Mouse (Mus musculus): ENCODE results near the gene Nagpa. TPM values are rescaled to one million over a fixed set of nuclear protein-coding genes. Genes with fewer than 3 reads are reported as not detected.

The Nagpa gene
- polyA plus RNA-seq, 1 experiment = 41.7 TPM

GRCm38 (mm10) chr16:5203200-5203599 lies 612 bp downstream of the Nagpa start:
- Histone ChIP-seq H3K4me1 (ENCODE audit: control insufficient read depth, insufficient read depth, insufficient read length) (peaks cover 3% of the 10 kb centered on the region), H3K27ac (ENCODE audit: insufficient read depth, low read length) (peak overlapping the region; percentile 62), H3K27me3 (ENCODE audit: control insufficient read depth, insufficient read depth, low read length) (no peaks in the 10 kb centered on the region), H3K4me3 (ENCODE audit: extremely low read depth, insufficient read depth, insufficient read length) (peak overlapping the region; percentile 94), H3K36me3 (ENCODE audit: control insufficient read depth, insufficient read depth, low read length) (peaks cover 21% of the 10 kb centered on the region)
- WGBS = under 1% methylated on average over 36 of the region's 36 CpGs
- no peak for TF ChIP-seq CTCF (IDR thresholded peaks at IDR 0.05; ENCODE audit: extremely low read depth, insufficient read depth, insufficient read length, insufficient replicate concordance)
- no peak for TF ChIP-seq POLR2A (IDR thresholded peaks at IDR 0.05; ENCODE audit: low read depth, low read length)
- peak; percentile 4 to 32 for DNase-seq (ENCODE audit: low read depth in 1 of 2, low spot score in 2 of 2)

- WGBS = 16% methylated on average over 4 of the region's 4 CpGs
- Histone ChIP-seq H3K4me1 (ENCODE audit: control insufficient read depth, insufficient read depth, insufficient read length) (peaks cover 3% of the 10 kb centered on the region), H3K36me3 (ENCODE audit: control insufficient read depth, insufficient read depth, low read length) (peaks cover 24% of the 10 kb centered on the region), H3K4me3 (ENCODE audit: extremely low read depth, insufficient read depth, insufficient read length) (peak overlapping the region; percentile 94; the same call in 1 of the 2 replicates), H3K27ac (ENCODE audit: insufficient read depth, low read length) (peak overlapping the region; percentile 62), H3K27me3 (ENCODE audit: control insufficient read depth, insufficient read depth, low read length) (no peaks in the 10 kb centered on the region)
- TF ChIP-seq POLR2A (IDR thresholded peaks at IDR 0.05; ENCODE audit: low read depth, low read length) (no peak), CTCF (IDR thresholded peaks at IDR 0.05; ENCODE audit: extremely low read depth, insufficient read depth, insufficient read length, insufficient replicate concordance) (peak; percentile 46; the same call in 1 of the 2 replicates)
- peak; percentile 4 to 30 for DNase-seq (ENCODE audit: low read depth in 1 of 2, low spot score in 2 of 2)
Measured at GRCm38 (mm10) chr16:5202681-5203080, 1.1 kb downstream of the Nagpa start.

GRCm38 (mm10) chr16:5195080-5195479 lies 8.7 kb downstream of the Nagpa start:
- H3K4me1 ChIP-seq (ENCODE audit: control insufficient read depth, insufficient read depth, insufficient read length) = no peaks in the 10 kb centered on the region
- TF ChIP-seq POLR2A (IDR thresholded peaks at IDR 0.05; ENCODE audit: low read depth, low read length) (no peak), CTCF (IDR thresholded peaks at IDR 0.05; ENCODE audit: extremely low read depth, insufficient read depth, insufficient read length, insufficient replicate concordance) (peak; percentile 54; the same call in 1 of the 2 replicates)
- H3K27me3 ChIP-seq (ENCODE audit: control insufficient read depth, insufficient read depth, low read length) = no peaks in the 10 kb centered on the region
- 43% methylated on average over 6 of the region's 6 CpGs for WGBS
- no peak overlapping the region for H3K27ac ChIP-seq (ENCODE audit: insufficient read depth, low read length)
- H3K4me3 ChIP-seq (ENCODE audit: extremely low read depth, insufficient read depth, insufficient read length) = no peak overlapping the region
- peak; percentile 19 to 40 for DNase-seq (ENCODE audit: low read depth in 1 of 2, low spot score in 2 of 2)
- H3K36me3 ChIP-seq (ENCODE audit: control insufficient read depth, insufficient read depth, low read length) = peaks cover 27% of the 10 kb centered on the region

GRCm38 (mm10) chr16:5186234-5186633 lies 17.6 kb downstream of the Nagpa start:
- H3K4me3 ChIP-seq (ENCODE audit: extremely low read depth, insufficient read depth, insufficient read length) = no peak overlapping the region
- H3K27me3 ChIP-seq (ENCODE audit: control insufficient read depth, insufficient read depth, low read length) = no peaks in the 10 kb centered on the region
- H3K36me3 ChIP-seq (ENCODE audit: control insufficient read depth, insufficient read depth, low read length) = no peaks in the 10 kb centered on the region
- H3K4me1 ChIP-seq (ENCODE audit: control insufficient read depth, insufficient read depth, insufficient read length) = no peaks in the 10 kb centered on the region
- DNase-seq (ENCODE audit: low read depth in 1 of 2, low spot score in 2 of 2) = no peak
- TF ChIP-seq POLR2A (IDR thresholded peaks at IDR 0.05; ENCODE audit: low read depth, low read length) (no peak), CTCF (IDR thresholded peaks at IDR 0.05; ENCODE audit: extremely low read depth, insufficient read depth, insufficient read length, insufficient replicate concordance) (no peak)
- no peak overlapping the region for H3K27ac ChIP-seq (ENCODE audit: insufficient read depth, low read length)
- WGBS = 41% methylated on average over 7 of the region's 7 CpGs

GRCm38 (mm10) chr16:5185691-5186090 lies 18.1 kb downstream of the Nagpa start:
- Histone ChIP-seq H3K36me3 (ENCODE audit: control insufficient read depth, insufficient read depth, low read length) (no peaks in the 10 kb centered on the region), H3K4me1 (ENCODE audit: control insufficient read depth, insufficient read depth, insufficient read length) (no peaks in the 10 kb centered on the region), H3K4me3 (ENCODE audit: extremely low read depth, insufficient read depth, insufficient read length) (no peak overlapping the region), H3K27ac (ENCODE audit: insufficient read depth, low read length) (no peak overlapping the region), H3K27me3 (ENCODE audit: control insufficient read depth, insufficient read depth, low read length) (no peaks in the 10 kb centered on the region)
- TF ChIP-seq CTCF (IDR thresholded peaks at IDR 0.05; ENCODE audit: extremely low read depth, insufficient read depth, insufficient read length, insufficient replicate concordance) = no peak
- no peak for TF ChIP-seq POLR2A (IDR thresholded peaks at IDR 0.05; ENCODE audit: low read depth, low read length)
- 73% methylated on average over 7 of the region's 7 CpGs for WGBS
- no peak for DNase-seq (ENCODE audit: low read depth in 1 of 2, low spot score in 2 of 2)

GRCm38 (mm10) chr16:5184956-5185355 lies 18.9 kb downstream of the Nagpa start:
- Histone ChIP-seq H3K36me3 (ENCODE audit: control insufficient read depth, insufficient read depth, low read length) (no peaks in the 10 kb centered on the region), H3K4me3 (ENCODE audit: extremely low read depth, insufficient read depth, insufficient read length) (no peak overlapping the region), H3K4me1 (ENCODE audit: control insufficient read depth, insufficient read depth, insufficient read length) (no peaks in the 10 kb centered on the region), H3K27me3 (ENCODE audit: control insufficient read depth, insufficient read depth, low read length) (no peaks in the 10 kb centered on the region), H3K27ac (ENCODE audit: insufficient read depth, low read length) (no peak overlapping the region)
- DNase-seq (ENCODE audit: low read depth in 1 of 2, low spot score in 2 of 2) = no peak
- no peak for TF ChIP-seq POLR2A (IDR thresholded peaks at IDR 0.05; ENCODE audit: low read depth, low read length)
- WGBS = 87% methylated on average over 5 of the region's 5 CpGs

- no peak overlapping the region for H3K27ac ChIP-seq (ENCODE audit: insufficient read depth, low read length)
- no peaks in the 10 kb centered on the region for H3K27me3 ChIP-seq (ENCODE audit: control insufficient read depth, insufficient read depth, low read length)
- no peak for DNase-seq (ENCODE audit: low read depth in 1 of 2, low spot score in 2 of 2)
- no peaks in the 10 kb centered on the region for H3K36me3 ChIP-seq (ENCODE audit: control insufficient read depth, insufficient read depth, low read length)
- TF ChIP-seq CTCF (IDR thresholded peaks at IDR 0.05; ENCODE audit: extremely low read depth, insufficient read depth, insufficient read length, insufficient replicate concordance) (no peak), POLR2A (IDR thresholded peaks at IDR 0.05; ENCODE audit: low read depth, low read length) (no peak)
- no peak overlapping the region for H3K4me3 ChIP-seq (ENCODE audit: extremely low read depth, insufficient read depth, insufficient read length)
- WGBS = 46% methylated on average over 8 of the region's 8 CpGs
- no peaks in the 10 kb centered on the region for H3K4me1 ChIP-seq (ENCODE audit: control insufficient read depth, insufficient read depth, insufficient read length)
Measured at GRCm38 (mm10) chr16:5184101-5184500, 19.7 kb downstream of the Nagpa start.
